Mouse (Mus musculus): ENCODE data around the gene Rogdi. TPM values are rescaled to one million over a fixed set of nuclear protein-coding genes. Genes with fewer than 3 reads are reported as not detected.

Rogdi gene
- polyA plus RNA-seq, 1 experiment from 2014 or later: 60.4 TPM

GRCm38 (mm10) chr16:5000611-5001010, 12.7 kb downstream of the Rogdi start:
- Histone ChIP-seq H3K4me3 (ENCODE audit: low read depth, low read length) (no peak overlapping the region), H3K27me3 (replicated peaks; ENCODE audit: insufficient read depth, low read length) (no peaks in the 10 kb centered on the region), H3K4me2 (replicated peaks; ENCODE audit: low read depth, low read length) (no peak overlapping the region), H3K36me3 (ENCODE audit: insufficient read depth, low read length) (no peaks in the 10 kb centered on the region), H3K27ac (ENCODE audit: low read length) (no peak overlapping the region), H3K4me1 (ENCODE audit: insufficient read depth, low read depth, low read length) (no peaks in the 10 kb centered on the region), H3K9me3 (ENCODE audit: low read length) (no peaks in the 10 kb centered on the region), H3K9ac (replicated peaks; ENCODE audit: low read depth) (no peak overlapping the region)
- 48% methylated on average over 3 of the region's 3 CpGs for WGBS
- TF ChIP-seq EP300 (IDR thresholded peaks at IDR 0.05): no peak
- no peak for TF ChIP-seq CTCF (IDR thresholded peaks at IDR 0.05)
- DNase-seq (ENCODE audit: low spot score) (no peak), ATAC-seq (no peak)

DNA sequence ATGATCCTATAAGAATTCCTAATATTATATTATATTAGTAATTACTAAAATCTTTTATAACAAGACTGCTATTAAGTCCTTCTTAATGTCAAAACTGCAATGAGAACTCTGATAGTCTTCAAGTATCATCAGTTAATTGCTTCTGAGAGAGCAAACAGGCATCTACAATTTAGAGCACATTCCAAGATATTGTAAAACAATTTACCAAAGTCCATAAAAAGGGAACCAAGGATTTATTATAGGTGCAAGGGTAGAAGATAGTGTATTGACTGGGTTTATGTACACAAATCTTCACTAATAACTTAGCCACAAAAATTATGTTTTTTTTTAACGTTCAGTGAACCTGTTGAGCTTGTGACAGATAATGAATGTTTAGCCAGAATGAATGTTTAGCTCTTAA, 14.4 kb downstream of the Rogdi start:
- WGBS: 44% methylated on average over 1 of the region's 1 CpGs
- ATAC-seq: no peak
- H3K9ac ChIP-seq (replicated peaks; ENCODE audit: low read depth): no peak overlapping the region

DNA sequence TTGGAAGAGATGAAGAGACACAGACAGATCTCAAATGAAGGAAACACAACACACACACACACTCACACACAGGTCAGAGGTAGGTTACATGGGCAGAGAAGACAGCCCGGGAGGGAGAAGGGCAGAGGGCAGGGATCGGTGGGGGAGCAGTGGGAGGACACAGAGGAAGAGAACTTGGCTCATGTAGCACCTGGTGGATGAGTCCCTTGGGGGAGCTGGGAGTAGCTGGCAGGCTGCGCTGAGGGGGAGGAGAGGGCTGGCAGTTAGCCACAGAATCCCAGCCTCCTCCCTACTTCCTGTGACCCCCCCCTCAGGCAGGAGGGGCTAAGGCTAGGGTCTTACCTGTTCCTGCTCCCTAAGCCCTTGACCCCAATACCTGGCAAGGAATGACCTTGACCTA, 15.8 kb downstream of the Rogdi start, which contains the start of gene Sept12:
Sept12 (minus strand) TSS at position 300 of the 400 bp plus-strand sequence.
- no peak within 1 kb of the TSS for H3K9ac ChIP-seq (replicated peaks; ENCODE audit: low read depth)
- WGBS: 23% methylated on average over 3 of the region's 3 CpGs
- no peak for TF ChIP-seq CTCF (IDR thresholded peaks at IDR 0.05)
- H3K27ac ChIP-seq (ENCODE audit: low read length): no peak within 1 kb of the TSS
- no peaks in the 10 kb centered on the region for H3K9me3 ChIP-seq (ENCODE audit: low read length)
- ATAC-seq (no peak), DNase-seq (ENCODE audit: low spot score) (no peak)
- H3K4me3 ChIP-seq (ENCODE audit: low read depth, low read length): no peak within 1 kb of the TSS
- H3K4me1 ChIP-seq (ENCODE audit: insufficient read depth, low read depth, low read length): no peaks in the 10 kb centered on the region
- no peak within 1 kb of the TSS for H3K4me2 ChIP-seq (replicated peaks; ENCODE audit: low read depth, low read length)
- no peaks in the 10 kb centered on the region for H3K27me3 ChIP-seq (replicated peaks; ENCODE audit: insufficient read depth, low read length)
- H3K36me3 ChIP-seq (ENCODE audit: insufficient read depth, low read length): no peaks in the 10 kb centered on the region

More for the DNA sequence above, 14.4 kb downstream of the Rogdi start:
- no peak overlapping the region for H3K4me3 ChIP-seq (ENCODE audit: low read depth, low read length)
- no peaks in the 10 kb centered on the region for H3K4me1 ChIP-seq (ENCODE audit: insufficient read depth, low read depth, low read length)
- H3K36me3 ChIP-seq (ENCODE audit: insufficient read depth, low read length): no peaks in the 10 kb centered on the region
- no peak overlapping the region for H3K27ac ChIP-seq (ENCODE audit: low read length)
- no peaks in the 10 kb centered on the region for H3K27me3 ChIP-seq (replicated peaks; ENCODE audit: insufficient read depth, low read length)
- H3K4me2 ChIP-seq (replicated peaks; ENCODE audit: low read depth, low read length): no peak overlapping the region
- no peaks in the 10 kb centered on the region for H3K9me3 ChIP-seq (ENCODE audit: low read length)
- DNase-seq (ENCODE audit: low spot score): no peak
- TF ChIP-seq CTCF (IDR thresholded peaks at IDR 0.05) (no peak), EP300 (IDR thresholded peaks at IDR 0.05) (no peak)

DNA sequence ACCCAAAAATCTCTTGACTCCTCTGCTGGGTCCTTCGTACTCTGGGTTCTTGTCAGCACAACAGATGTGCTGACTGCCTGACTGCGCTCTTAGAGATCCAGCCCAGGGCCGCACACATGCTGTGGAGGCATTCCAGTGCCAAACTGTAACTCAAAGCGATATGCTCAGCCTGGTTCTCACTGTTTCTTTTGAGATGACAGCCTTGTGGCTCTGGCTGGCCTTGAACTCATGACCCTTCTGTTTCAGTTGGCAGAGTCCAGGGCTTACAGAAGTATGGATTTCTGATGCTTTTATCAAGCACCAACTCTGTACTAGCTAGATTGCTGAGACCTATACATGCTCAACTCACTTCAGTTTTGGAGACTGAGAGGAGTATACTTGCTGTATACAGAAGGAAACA, 20.1 kb downstream of the Rogdi start:
- no peak for DNase-seq (ENCODE audit: low spot score)
- ATAC-seq: no peak
- Histone ChIP-seq H3K9ac (replicated peaks; ENCODE audit: low read depth) (no peak overlapping the region), H3K27me3 (replicated peaks; ENCODE audit: insufficient read depth, low read length) (no peaks in the 10 kb centered on the region), H3K4me3 (ENCODE audit: low read depth, low read length) (no peak overlapping the region), H3K36me3 (ENCODE audit: insufficient read depth, low read length) (no peaks in the 10 kb centered on the region), H3K4me1 (ENCODE audit: insufficient read depth, low read depth, low read length) (no peaks in the 10 kb centered on the region), H3K4me2 (replicated peaks; ENCODE audit: low read depth, low read length) (no peak overlapping the region), H3K27ac (ENCODE audit: low read length) (no peak overlapping the region), H3K9me3 (ENCODE audit: low read length) (no peaks in the 10 kb centered on the region)
- TF ChIP-seq CTCF (IDR thresholded peaks at IDR 0.05): no peak
- no peak for TF ChIP-seq EP300 (IDR thresholded peaks at IDR 0.05)
- WGBS: 87% methylated on average over 4 of the region's 4 CpGs

DNA sequence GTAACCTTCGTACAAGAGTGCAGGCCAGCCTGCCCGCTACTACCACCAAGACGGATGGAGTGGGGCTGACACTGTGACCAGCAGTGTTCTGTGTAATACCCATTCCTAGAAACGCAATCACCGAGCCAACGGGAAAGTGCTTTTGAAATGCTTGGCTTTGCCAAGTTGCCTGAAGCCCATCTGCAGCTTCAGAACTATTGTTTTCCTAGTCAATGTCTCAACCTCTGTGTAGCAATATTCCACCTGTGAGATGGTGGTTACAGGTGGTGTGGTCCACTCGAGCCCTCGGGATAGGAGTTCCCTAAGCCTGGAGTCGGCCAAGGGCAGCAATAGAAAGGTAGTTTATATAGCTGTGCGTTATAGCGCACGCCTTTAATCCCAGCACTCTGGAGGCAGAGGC, 28.6 kb downstream of the Rogdi start:
- Histone ChIP-seq H3K4me2 (replicated peaks; ENCODE audit: low read depth, low read length) (no peak overlapping the region), H3K27me3 (replicated peaks; ENCODE audit: insufficient read depth, low read length) (no peaks in the 10 kb centered on the region), H3K36me3 (ENCODE audit: insufficient read depth, low read length) (no peaks in the 10 kb centered on the region), H3K4me1 (ENCODE audit: insufficient read depth, low read depth, low read length) (no peaks in the 10 kb centered on the region), H3K9ac (replicated peaks; ENCODE audit: low read depth) (no peak overlapping the region), H3K9me3 (ENCODE audit: low read length) (no peaks in the 10 kb centered on the region), H3K27ac (ENCODE audit: low read length) (no peak overlapping the region), H3K4me3 (ENCODE audit: low read depth, low read length) (no peak overlapping the region)
- WGBS: 86% methylated on average over 12 of the region's 12 CpGs
- ATAC-seq: no peak
- TF ChIP-seq EP300 (IDR thresholded peaks at IDR 0.05): no peak
- no peak for TF ChIP-seq CTCF (IDR thresholded peaks at IDR 0.05)
- DNase-seq (ENCODE audit: low spot score): no peak

DNA sequence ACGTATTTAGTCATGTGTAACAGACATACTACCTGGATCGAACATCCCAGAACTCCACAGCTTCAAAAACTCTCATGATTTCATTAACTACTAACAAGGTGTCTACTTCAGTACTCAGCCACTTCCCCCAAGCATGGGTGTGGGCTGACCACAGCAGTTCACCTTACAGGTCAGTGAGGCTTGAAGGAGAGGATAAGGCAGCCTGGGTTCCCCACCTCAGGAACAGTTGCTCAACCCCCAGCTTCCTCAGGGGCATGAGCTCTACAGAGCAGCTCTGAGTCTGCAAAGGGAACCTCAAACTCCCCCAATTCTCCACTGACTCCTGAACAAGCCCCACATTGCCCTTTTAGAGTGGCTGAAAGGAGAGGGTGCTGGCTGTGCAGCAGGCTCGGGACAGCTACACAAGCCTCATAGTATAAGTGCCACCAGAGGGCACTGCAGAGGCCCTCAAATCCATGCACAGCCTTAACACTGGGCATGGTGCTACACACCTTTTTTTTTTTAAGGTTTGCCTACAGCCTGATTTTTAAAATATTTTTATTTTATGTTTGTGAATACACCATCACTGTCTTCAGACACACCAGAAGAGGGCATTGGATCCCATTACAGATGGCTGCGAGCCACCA, 33.5 kb downstream of the Rogdi start:
- Histone ChIP-seq H3K9me3 (ENCODE audit: low read length) (no peaks in the 10 kb centered on the region), H3K4me2 (replicated peaks; ENCODE audit: low read depth, low read length) (no peak overlapping the region), H3K4me3 (ENCODE audit: low read depth, low read length) (no peak overlapping the region), H3K4me1 (ENCODE audit: insufficient read depth, low read depth, low read length) (no peaks in the 10 kb centered on the region), H3K27me3 (replicated peaks; ENCODE audit: insufficient read depth, low read length) (no peaks in the 10 kb centered on the region), H3K36me3 (ENCODE audit: insufficient read depth, low read length) (no peaks in the 10 kb centered on the region), H3K27ac (ENCODE audit: low read length) (no peak overlapping the region), H3K9ac (replicated peaks; ENCODE audit: low read depth) (no peak overlapping the region)
- DNase-seq (ENCODE audit: low spot score) (peak; percentile 70), ATAC-seq (peak; percentile 72)
- 69% methylated on average over 4 of the region's 4 CpGs for WGBS
- TF ChIP-seq EP300 (IDR thresholded peaks at IDR 0.05) (no peak), CTCF (IDR thresholded peaks at IDR 0.05) (peak; percentile 75)
